Mouse (Mus musculus) kidney, adult 2 months (tissue): ENCODE measurements around the gene Gm13889.

Experiments
- CTCF ChIP-seq: fragments of 200-500 bp; conservative IDR thresholded peaks from 2 replicates; pipeline ENCODE4 v1.5.1; 2011; ENCODE audit warnings: low read depth, mild to moderate bottlenecking, control low read depth, low read length, moderate library complexity, mixed read lengths; ENCODE audit not compliant: insufficient read depth, insufficient read length
- POLR2A ChIP-seq: fragments of 200-500 bp; IDR thresholded peaks from one replicate; pipeline ENCODE4 v1.6.1; 2011; ENCODE audit warnings: low read depth, low read length, control low read depth

DNA sequence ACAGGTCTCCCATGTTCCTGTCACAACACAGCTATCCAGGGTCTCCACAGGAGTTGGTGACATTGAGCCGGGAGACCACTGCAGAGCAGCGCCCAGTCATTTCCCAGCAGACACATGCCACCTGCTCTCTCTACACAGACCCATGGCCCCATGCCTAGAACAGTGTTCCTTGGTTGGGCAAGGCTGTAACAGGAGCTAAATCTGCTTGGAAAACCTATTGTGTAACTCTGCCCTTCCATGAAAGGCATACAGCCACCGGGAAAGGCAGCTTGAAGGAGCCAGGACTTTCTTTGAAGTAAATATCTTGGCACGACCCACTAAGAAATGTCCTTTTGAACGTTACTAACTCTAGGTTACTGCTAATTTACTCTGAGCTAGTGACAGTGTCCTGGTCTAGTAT is 47.3 kb downstream of the Gm13889 start:
- no peak for TF ChIP-seq CTCF
- no peak for TF ChIP-seq POLR2A
